Mouse (Mus musculus) heart, postnatal 14 days (tissue): ENCODE results near the gene Baz2a. TPM values are rescaled to one million over a fixed set of nuclear protein-coding genes. Genes with fewer than 3 reads are reported as not detected.
A peak's percentile ranks its signal among the peaks of the same experiment; 100 is the strongest.
"Not testable (repeated sequence)": the region's sequence is repeated elsewhere in the genome, so short reads cannot be mapped to it uniquely, and the experiment has no call there.

ENCODE experiments used
- DNase-seq, 2 experiments: peaks; one replicate each; pipeline ENCODE4 v3.0.0; 2021 to 2022
- intact Hi-C: fragments of 180-260 bp; cut with DNase I; formaldehyde crosslinking; loops from one replicate; pipeline ENCODE4 v1.15.1; 2025
- total RNA-seq, 2 experiments: library from RNA; stranded (reverse); gene quantifications; 2 replicates each; pipeline ENCODE4 v1.2.3; 2021

Baz2a gene
- total RNA-seq, 2 experiments from 2014 or later, result 27.2 to 27.4 TPM

DNA sequence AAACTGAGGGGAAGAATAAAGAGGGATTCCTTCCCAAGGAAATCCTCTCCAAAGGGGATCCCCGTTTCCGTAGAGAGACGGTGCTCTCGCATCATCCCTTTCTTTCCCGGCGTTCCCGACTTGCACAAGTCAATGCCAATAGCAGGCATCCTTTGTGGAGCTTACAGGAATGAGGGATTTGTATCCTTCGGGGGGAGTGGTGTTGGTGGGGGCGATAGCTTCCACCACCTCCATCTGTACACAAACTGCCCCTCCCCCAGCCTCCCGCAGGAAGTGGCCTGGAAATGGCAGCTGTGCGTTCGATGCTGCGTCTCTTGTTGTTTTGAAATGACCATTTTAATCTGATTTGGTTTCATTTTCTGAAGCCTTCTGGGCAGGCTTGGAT is 6.2 kb downstream of the Baz2a start:
- intact Hi-C loops, result loop anchor here (5.0 kb wide), 2 partner anchors 45 to 205 kb away; partner anchors contain the start of gene Pan2
- peak; percentile 68 to 72 for DNase-seq

DNA sequence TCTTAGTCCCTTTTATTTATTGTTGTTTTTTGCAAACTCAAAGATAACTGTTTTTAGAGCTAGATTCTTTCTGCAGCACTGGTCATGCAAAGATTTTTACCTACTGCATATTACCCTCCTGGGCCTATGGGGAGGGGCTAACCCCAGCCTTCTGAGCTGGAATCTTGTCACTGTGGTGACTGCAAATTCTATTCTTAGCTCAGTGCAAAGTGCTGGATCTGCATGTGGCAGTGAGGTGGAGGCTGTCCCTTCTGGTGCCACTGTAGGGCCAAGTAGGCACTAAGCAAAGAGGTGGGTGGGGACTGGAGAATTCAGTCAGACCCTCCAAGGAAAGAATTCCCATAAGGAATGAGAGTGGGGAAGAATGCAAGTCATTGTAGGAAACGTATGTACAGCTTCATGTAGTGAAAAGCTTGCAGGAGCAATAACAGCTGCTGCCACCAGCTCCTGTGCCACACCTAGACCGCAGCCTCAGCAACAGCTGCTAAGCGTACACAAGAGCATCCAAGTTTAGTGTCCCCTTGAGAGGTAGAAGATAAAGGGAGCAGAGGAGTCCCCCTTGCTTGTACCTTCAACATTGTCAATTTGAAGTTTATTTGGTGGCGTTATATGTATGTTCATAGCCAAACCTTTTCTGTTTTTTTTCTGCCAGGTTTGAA is 18.9 kb downstream of the Baz2a start:
- intact Hi-C loops, result no loop called here
- no peak for DNase-seq

DNA sequence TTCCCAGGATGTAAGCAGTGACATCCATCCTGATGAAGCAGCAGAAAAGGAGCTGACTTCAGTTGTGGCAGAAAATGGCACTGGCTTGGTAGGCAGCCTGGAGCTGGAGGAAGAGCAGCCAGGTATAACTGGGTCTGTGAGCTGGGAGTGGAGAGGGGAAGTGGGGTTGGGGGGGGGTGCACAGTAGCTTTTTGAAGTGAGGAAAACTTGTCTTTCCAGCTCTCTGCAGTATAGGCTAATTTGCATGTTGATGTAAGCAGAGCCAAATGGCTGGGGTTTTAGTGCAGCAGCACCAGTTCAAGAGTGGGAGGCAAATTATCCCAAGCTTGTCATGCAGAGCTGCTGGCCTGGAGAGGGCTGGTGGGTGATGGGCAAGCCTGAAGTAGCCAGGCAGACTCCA is 19.9 kb downstream of the Baz2a start:
- intact Hi-C loops, result no loop called here
- no peak for DNase-seq

DNA sequence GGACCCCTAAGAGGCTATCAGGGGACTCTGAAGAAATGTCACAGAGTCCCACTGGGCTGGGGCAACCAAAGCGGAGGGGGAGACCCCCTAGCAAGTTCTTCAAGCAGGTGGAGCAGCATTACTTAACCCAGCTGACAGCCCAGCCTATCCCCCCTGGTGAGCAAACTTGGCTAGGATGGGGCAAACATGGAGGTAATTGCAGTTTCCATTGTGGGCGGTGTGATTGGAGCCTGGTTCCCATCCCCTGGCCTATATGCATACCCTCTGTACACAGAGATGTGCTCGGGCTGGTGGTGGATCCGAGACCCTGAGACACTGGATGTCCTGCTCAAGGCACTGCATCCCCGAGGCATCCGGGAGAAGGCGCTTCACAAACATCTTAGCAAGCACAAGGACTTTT is 32.5 kb downstream of the Baz2a start:
- no peak for DNase-seq
- intact Hi-C loops, result no loop called here

DNA sequence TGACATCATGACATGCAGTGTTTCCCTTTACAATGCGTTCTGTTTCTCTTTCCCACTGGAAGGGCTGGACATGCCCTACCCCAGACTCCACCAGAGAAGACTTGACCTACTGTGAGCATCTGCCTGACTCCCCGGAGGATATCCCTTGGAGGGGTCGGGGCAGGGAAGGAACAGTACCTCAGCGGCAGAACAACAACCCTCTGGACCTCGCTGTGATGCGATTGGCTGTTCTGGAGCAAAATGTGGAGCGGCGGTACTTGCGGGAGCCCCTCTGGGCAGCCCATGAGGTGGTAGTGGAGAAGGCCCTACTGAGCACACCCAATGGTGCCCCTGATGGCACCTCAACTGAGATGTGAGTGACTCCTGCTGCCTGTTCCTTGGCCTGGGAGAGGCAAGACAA is 33.5 kb downstream of the Baz2a start:
- no peak for DNase-seq
- intact Hi-C loops, result no loop called here

DNA sequence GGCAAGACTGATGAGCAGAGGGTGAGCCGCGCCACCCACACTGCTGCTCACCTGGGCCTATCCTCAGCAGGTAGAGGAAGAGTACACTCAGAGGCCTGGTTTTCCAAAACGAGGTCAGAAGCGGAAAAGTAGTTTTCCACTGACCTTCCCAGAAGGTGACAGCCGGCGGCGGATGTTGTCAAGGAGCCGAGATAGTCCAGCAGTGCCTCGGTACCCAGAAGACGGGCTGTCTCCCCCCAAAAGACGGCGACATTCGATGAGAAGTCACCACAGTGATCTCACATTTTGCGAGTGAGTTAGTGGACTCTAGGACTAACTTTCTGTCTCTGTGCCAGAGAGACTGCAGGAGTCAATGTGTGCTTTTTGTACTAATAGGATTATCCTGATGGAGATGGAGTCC is 34.6 kb downstream of the Baz2a start:
- intact Hi-C loops, result no loop called here
- no peak for DNase-seq

DNA sequence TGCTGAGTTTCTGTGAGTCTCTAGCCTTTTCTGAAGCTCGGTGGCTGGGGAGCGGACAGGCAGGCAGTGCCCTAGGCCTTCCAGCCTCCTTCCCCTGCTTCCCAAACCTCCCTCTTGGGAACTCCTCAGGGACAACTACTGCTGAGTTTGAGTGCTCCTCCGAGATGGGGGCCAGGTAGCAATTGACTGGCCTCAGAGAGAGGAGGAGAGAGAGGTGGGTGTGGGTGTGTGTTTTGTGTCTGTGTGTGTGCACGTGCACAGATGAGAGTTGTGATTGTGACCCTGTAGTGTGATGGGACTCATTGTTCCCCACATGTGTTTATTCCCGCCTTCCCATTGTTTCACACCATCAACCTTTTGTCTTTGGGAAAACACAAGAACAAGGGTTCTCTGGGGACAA is 36.1 kb downstream of the Baz2a start:
- intact Hi-C loops, result no loop called here
- no peak for DNase-seq

DNA sequence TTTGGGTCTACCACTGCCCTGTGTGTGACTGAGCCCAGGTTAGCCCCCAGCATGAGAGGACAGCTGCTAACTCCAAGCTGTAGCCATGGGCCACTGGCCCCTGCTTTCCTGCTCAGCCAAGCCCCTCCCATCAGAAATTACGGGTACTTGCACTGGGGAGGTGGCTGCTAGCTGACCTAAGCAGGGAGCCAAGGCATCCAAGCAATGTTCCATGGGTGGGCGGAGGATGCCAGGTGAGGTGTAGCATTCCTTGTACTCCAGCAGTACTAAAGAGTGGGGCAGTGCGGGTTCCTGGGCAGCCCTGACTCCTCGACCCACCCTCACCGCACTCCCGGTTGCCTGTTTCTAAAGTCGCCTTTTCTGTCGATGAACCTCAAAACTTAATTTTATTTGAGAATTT is 36.8 kb downstream of the Baz2a start:
- intact Hi-C loops, result no loop called here
- DNase-seq, result no peak

DNA sequence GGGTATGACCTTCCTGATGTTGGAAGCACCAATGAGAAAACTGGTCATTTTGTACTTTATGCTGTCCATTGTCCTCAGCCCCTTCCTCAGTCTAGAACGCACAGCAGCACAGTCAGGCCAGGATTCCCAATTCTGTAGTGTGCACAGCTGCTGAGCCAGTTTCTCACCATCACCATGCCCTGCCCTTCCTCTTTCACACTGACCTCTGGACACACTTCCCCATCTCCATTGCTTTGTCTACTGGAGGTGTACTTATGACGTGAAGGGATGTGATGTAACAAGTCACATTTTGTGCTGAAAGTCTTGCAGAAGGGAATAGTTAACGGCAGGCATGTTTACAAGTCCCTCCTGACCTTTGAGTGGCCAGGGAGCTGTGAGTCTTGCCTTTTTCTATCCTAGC is 39.9 kb downstream of the Baz2a start:
- no peak for DNase-seq
- intact Hi-C loops, result no loop called here

DNA sequence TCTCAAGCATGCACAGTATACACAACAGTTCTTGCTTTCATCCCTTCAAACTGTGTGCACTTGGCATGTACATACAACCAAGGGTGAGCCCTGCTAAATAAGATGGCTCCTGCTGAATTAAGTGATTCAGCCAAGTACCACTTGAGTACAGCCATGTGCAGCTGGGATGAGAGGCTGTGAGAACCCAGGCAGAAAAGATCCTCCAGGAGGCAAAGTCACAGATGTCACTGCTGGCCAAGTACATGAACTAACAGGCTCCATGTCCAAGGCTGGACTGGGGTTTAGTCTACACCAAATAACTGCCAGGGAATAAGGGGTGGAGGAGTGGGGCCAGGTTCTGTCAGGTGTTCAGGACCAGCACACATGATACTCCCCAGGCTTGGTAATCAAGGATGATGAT is 40.4 kb downstream of the Baz2a start:
- intact Hi-C loops, result no loop called here
- no peak for DNase-seq

DNA sequence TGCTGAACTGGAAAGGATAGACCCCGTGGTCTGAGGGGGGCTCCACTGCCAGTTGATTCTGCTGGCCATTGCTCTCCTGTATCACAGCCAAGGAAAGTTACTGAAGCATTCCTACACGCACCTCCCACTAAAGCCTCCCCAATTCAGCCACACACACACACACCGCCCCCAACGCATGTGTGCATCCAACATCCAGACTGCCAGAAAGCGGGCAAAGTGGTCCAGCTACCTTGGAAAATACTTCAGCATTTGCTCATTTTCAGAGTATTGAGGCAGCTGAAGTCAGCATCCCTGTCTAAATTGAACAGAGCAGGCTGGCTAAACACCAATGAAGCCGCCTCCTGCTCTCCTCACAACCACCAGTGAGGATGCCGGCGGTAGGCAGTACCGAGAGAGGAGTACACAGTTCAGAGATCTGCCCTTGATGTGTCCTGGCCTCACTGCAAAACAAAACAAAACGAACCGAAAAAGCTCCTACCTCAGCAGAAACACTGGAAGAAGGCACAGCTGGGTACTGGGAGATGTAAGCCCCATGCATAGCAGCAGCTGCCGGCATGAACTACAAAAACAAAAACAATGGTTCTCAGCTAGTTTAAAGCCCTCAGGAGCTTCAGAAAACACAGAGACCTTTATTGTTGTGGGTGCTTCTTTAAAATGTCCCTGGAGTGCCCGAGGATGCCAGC is 42.4 kb downstream of the Baz2a start:
- DNase-seq, result no peak
- intact Hi-C loops, result no loop called here

DNA sequence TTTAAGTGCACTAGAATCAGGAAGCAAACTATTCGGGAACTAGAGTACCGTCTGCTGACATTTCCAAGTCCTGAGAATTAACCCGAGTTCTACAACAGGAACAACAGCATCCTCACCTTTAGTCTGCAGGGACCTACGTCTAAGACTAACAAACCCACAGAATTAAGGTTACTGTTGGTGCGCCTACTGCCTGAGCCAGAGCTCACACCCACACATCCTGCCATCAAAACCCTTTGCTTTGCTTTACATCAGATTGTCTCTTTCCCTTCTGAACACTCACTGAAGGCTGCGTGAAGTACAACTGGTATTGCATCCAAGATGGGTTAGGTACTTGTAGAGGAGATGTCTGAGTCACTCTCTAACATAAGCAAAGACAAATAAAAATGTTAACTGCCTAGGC is 44.0 kb downstream of the Baz2a start:
- intact Hi-C loops, result no loop called here
- DNase-seq, result no peak

DNA sequence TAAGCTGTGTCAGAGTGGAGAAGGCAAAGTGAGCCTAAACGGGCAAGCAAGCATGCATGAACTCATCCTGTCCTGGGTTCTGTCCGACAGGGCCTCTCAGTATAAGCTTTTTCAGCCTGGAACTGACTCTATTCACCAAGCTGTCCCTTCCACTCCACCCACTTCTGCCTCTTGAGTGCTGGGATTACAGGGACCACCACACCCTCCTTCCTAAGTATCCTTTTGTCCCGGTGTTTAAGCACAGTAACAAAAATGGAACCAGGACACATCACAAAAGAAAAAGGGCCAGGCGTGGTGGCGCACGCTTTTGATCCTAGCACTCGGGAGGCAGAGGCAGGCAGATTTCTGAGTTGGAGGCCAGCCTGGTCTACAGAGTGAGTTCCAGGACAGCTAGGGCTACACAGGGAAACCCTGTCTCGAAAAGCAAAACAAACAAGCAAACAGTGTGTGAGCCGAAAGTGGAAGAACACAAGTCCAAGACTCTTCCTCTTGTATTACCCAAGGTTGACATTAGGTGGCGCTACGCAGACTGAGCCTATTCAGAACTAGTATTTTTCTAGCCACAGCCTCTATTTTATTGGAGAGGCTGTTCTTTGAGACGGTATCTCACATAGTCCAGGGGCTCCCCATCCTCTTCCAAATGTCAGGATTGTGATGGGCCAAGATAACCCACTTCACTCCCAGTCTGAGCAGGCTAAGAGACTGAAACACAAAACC is 49.0 kb downstream of the Baz2a start:
- DNase-seq, result peak; percentile 35 to 76
- intact Hi-C loops, result loop anchor here (1.0 to 5.0 kb wide), 2 partner anchors 43 to 46 kb away; no protein-coding TSS in a partner anchor

DNA sequence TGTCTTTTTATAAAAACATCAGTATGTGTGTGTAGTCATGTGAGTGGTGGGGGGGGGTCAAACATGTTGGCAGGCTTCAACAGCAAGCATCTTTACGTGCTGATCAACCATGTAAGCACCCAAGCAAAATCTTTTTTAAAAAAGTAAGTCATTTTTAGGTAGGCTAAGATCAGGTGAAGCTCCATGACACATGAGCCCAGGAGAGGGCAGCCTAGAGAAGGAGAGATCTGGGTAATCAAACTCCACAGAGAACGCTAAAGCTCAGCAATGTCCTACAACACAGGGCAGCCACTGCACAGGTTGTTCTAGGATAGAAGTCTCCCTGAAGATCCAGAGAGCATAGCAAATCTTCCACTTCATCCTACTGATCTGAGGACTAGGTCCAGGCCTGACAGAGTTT is 50.8 kb downstream of the Baz2a start:
- intact Hi-C loops, result loop anchor here (5.0 kb wide), 1 partner anchor 45 kb away; no protein-coding TSS in a partner anchor
- no peak for DNase-seq

DNA sequence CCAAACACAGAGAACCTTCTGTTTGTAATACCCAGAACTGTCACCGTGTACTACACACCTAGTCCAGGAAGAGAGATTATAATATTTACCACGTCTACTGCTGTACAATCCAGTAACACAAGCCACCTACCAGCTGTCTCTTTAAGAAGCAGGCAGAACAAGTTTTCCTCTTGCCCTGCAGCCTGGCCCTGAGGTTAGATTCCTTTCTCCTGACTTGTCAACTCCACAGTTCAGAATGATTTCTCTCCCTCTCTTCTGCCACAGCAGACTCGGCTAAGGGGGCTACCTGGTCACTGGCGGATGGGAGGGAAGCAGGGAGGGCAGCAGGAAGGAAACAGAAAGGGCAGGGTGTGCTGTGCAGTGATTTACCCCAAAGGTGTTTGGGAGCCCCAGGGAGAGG is 52.3 kb downstream of the Baz2a start:
- no peak for DNase-seq
- intact Hi-C loops, result loop anchor here (5.0 kb wide), 1 partner anchor 46 kb away; no protein-coding TSS in a partner anchor

DNA sequence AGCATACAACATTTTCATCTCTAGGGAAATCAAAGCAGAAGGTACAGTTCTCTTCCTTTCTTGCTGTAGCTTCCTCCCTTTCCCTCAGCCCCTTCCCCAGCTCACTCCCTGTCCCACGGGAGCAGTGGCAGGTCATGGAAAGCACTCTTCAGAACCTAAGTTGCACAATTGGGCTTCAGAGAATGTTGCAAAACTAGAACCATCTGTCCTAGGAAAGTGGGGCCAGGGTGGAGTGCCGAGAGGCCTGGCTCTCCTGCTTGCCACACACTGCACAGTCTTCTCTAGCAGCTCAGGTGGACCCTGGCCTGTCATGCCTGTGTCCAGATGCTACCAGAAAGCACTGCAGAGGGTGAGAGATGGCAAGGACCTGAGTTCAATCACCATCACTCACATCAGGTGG is 53.6 kb downstream of the Baz2a start:
- peak in 1 of 2 experiments; percentile 22 for DNase-seq
- intact Hi-C loops, result loop anchor here (5.0 kb wide), 1 partner anchor 48 kb away; no protein-coding TSS in a partner anchor

DNA sequence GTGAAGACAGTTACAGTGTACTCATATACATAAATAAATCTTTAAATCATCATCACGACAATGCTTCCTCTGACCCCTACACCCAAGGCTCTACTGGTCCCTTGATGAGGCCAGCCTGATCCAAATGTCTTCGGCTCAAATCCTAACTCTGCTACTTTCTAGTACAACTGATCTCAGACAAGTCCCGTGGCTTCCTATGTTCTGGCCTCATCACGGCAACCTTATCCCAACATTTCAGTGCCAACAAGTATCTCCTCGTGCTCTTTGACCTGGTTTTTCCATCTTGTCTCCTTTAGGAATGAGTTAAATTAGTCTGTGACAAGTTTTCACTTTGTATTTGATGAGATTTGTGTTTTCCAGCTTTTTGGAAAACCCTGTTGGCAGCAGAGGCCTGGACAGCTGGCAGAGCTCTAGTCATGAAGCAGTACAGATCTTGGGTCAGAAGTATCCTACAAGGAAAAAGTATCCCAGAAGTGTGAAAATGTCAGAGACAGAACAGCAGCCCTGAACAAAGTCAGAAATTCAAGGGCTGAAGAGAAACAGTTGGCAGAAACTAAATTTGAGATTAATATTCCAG is 57.5 kb downstream of the Baz2a start:
- DNase-seq, result peak in 1 of 2 experiments; percentile 49
- intact Hi-C loops, result no loop called here

DNA sequence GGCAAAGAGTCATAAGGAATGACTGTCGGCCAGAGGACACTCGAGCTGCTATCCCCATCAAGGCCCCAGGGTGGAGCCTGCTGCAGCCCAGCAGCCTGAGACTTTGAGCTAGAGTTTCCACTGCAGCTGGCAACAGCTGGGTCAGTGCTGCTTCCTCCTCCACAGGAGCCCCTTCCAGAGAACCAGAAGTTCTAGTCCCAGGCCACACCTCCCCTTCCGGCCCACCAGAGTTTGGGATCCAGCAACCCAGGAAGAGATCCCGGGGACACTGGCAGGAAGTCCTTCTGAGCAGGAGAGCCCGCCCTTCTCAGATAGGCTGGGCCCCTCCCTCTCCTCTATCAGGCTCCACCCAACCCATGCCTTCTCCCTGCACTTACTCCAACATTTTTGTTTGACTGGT is 58.2 kb downstream of the Baz2a start:
- DNase-seq, result peak; percentile 86
- intact Hi-C loops, result no loop called here

DNA sequence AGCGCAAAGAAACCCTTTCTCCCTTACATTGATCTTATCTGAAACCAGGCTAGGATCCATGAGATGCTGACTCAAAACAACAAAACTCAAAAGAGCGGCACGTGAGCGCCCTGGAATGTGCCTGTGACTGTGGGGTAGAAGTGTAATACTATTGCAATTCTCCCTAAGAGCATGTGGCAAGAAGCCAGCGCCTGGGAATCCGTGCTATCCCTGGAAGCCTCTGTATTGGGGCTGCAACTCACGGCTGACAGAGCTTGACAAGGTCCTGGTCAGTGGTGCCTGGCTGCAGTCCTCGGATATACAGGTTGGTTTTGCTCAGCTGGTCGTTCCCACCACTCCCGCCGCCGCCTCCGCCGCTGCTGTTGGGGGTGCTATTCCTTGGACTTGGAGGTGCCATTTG is 59.6 kb downstream of the Baz2a start:
- DNase-seq, result peak; percentile 73 to 81
- intact Hi-C loops, result no loop called here

DNA sequence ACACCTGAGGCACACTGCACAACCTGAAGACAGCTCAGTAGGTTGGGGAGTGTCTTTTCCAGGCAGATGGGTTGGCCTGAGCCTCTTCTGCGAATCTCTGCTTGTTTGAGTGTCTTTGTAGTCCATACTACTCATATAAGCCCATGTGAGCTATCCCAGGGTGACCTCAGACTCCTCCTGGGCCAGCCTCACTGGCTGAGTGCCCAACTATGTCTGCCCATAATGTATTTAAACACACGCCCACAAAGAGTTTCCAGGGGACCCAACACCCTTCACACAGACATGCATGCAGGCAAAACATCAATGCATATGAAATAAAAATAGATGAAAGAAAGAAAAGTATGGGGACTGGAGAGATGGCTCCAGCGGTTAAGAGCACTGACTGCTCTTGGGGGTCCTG is 62.6 kb downstream of the Baz2a start:
- DNase-seq, result no peak
- intact Hi-C loops, result loop anchor here (2.0 kb wide), 1 partner anchor 21 kb away; no protein-coding TSS in a partner anchor

DNA sequence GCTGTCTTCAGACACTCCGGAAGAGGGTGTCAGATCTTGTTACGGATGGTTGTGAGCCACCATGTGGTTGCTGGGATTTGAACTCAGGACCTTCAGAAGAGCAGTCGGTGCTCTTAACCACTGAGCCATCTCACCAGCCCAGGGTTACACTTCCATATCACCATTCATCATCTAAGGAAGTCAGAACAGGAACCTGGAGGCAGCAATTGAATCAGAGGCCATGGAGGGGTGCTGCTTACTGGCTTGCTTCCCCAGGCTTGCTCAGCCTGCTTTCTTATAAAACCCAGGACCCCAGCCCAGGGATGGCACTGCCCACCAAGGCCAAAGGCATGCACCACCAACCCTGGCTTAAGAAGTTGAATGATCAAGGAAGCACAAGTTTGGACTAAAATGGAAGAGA is 74.3 kb downstream of the Baz2a start:
- DNase-seq, intact Hi-C loops: not testable (repeated sequence)
